Mouse (Mus musculus): ENCODE results near the gene Sfmbt1.

GRCm38 (mm10) chr14:30715618-30716050 lies 985 bp downstream of the Sfmbt1 start:
- no peak; the same call in 1 of the 2 replicates for TF ChIP-seq POLR2A (IDR thresholded peaks at IDR 0.05; ENCODE audit: control insufficient read depth, extremely low read depth, insufficient read depth, low read length, poor library complexity)
- TF ChIP-seq CTCF (IDR thresholded peaks at IDR 0.05; ENCODE audit: borderline replicate concordance, control insufficient read depth, extremely low read depth, insufficient read depth, low read length, poor library complexity), result peak; percentile 48; the same call in 1 of the 2 replicates

Data from thymus, adult 2 months (tissue).